Mouse (Mus musculus) testis, adult 2 months (tissue): ENCODE measurements around the gene Znrf1.

Experiments
- CTCF ChIP-seq: fragments of 200-500 bp; IDR thresholded peaks from 2 replicates; pipeline ENCODE4 v1.5.1; 2012; ENCODE audit warnings: low read depth, mild to moderate bottlenecking, inconsistent platforms, low read length, moderate library complexity; ENCODE audit not compliant: control insufficient read depth, insufficient read depth, insufficient replicate concordance
- POLR2A ChIP-seq: fragments of 200-500 bp; IDR thresholded peaks from 2 replicates; pipeline ENCODE4 v1.6.1; 2012; ENCODE audit warnings: low read depth, mild to moderate bottlenecking, inconsistent platforms, low read length, moderate library complexity; ENCODE audit not compliant: control insufficient read depth

- TF ChIP-seq POLR2A = no peak
- no peak for TF ChIP-seq CTCF
Observed at GRCm38 (mm10) chr8:111572431-111572830, 36.5 kb downstream of the Znrf1 start.
